27 mouse cellular contexts compared by ENCODE assay signal in the genomic region with DNA sequence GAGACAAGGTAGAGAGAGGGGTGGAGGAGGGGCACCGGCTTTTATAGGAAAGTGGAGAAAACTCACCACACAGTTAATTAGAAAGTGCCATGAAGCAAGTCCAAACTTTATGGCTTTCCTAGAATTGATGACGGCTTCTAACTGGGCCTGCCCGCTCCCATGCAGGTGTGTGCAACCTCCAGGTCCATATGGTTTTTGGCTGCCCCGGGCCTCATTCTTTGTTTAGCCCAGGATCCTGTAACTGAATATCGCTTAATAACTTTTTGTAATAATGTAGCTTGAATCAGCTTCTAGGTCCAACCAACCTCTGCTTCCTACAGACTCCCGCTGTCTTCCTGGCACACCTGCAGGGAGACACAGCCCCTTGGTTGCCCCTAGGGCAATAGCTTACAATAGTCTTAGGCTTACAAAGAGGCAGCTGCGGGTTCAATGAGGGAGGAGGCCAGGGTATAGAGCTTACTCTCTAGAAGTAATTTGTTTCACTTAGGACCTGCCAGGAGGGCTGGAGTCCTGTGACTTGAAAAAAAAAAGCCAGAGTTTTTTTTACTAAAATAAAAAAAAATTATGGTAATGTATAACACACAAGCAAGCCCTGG.
DNase-seq lines count a peak whose midpoint lies in the region; ATAC-seq lines count a peak whose summit lies in the region.
"Had no signal": no experiment of that assay in that cellular context is flagged by ENCODE, and none has a peak within 500 bp of the region (broad histone marks: within the 10 kb centered on the region; RNA-seq: fewer than 3 reads in every experiment).

No protein-coding gene starts in this region.

- H3K4me1 ChIP-seq in kidney, embryonic 14.5 days (ENCODE audit: control insufficient read depth, insufficient read depth, low read length): peaks cover 40% of the 10 kb centered on the region
- H3K4me1 ChIP-seq in midbrain, embryonic 11.5 days (ENCODE audit: control insufficient read depth, insufficient read depth, low read length): peaks cover 6% of the 10 kb centered on the region; the same call in 1 of the 2 replicates
- peaks cover 36% of the 10 kb centered on the region for H3K4me1 ChIP-seq in midbrain, embryonic 10.5 days
- H3K4me1 ChIP-seq in limb, embryonic 10.5 days: peaks cover 64% of the 10 kb centered on the region
- peaks cover 13% of the 10 kb centered on the region for H3K4me1 ChIP-seq in heart, embryonic 12.5 days (replicated peaks)
- H3K4me1 ChIP-seq: liver, embryonic 15.5 days had no signal

- peak overlapping the region; percentile 64 for H3K27ac ChIP-seq in kidney, embryonic 14.5 days (ENCODE audit: low read depth, low read length)
- H3K27ac ChIP-seq in midbrain, embryonic 11.5 days (ENCODE audit: low read depth, low read length): no peak overlapping the region
- no peak overlapping the region for H3K27ac ChIP-seq in midbrain, embryonic 10.5 days (replicated peaks)
- H3K27ac ChIP-seq in limb, embryonic 10.5 days: peak overlapping the region; percentile 81
- no peak overlapping the region for H3K27ac ChIP-seq in heart, embryonic 12.5 days (ENCODE audit: poor library complexity, severe bottlenecking)
- H3K27ac ChIP-seq: embryonic facial prominence, embryonic 15.5 days; forebrain, embryonic 13.5 days; gastrocnemius, adult 2 months; heart, adult 2 months; heart, embryonic 13.5 days; liver, embryonic 15.5 days had no signal

- H3K4me2 ChIP-seq in kidney, embryonic 14.5 days (replicated peaks; ENCODE audit: low read depth, low read length): no peak overlapping the region
- H3K4me2 ChIP-seq in midbrain, embryonic 11.5 days: no peak overlapping the region
- no peak overlapping the region for H3K4me2 ChIP-seq in heart, embryonic 12.5 days
- H3K4me2 ChIP-seq: embryonic facial prominence, embryonic 15.5 days; forebrain, embryonic 13.5 days; heart, embryonic 13.5 days; liver, embryonic 15.5 days; lung, embryonic 14.5 days had no signal

- 0 out of 2 replicates have a peak, but pooled peaks cover 4% of the 10 kb centered on the region for H3K9me3 ChIP-seq in kidney, embryonic 14.5 days (ENCODE audit: control insufficient read depth, low read length)
- no peaks in the 10 kb centered on the region; the same call in 1 of the 2 replicates for H3K9me3 ChIP-seq in midbrain, embryonic 11.5 days (ENCODE audit: control insufficient read depth, low read length)
- H3K9me3 ChIP-seq in midbrain, embryonic 10.5 days (replicated peaks): 0 out of 2 replicates have a peak, but pooled peaks cover 4% of the 10 kb centered on the region
- H3K9me3 ChIP-seq in limb, embryonic 10.5 days (replicated peaks): no peaks in the 10 kb centered on the region
- H3K9me3 ChIP-seq in heart, embryonic 12.5 days (replicated peaks): peaks cover 6% of the 10 kb centered on the region
- H3K9me3 ChIP-seq: embryonic facial prominence, embryonic 15.5 days; heart, embryonic 13.5 days; liver, embryonic 15.5 days had no signal

- ATAC-seq in kidney, embryonic 14.5 days (ENCODE audit: low FRiP score, low TSS enrichment): 0 out of 2 replicates have a peak, but pooled peaks have one; percentile 3
- ATAC-seq in midbrain, embryonic 11.5 days (ENCODE audit: low FRiP score): no peak
- ATAC-seq in CD4-positive, CD25-positive, alpha-beta regulatory T cell, adult 4 months: no peak
- ATAC-seq in heart, embryonic 12.5 days (ENCODE audit: insufficient number of reproducible peaks, low FRiP score): no peak
- ATAC-seq: forebrain, embryonic 13.5 days; hindbrain, embryonic 16.5 days; midbrain, embryonic 16.5 days had no signal

- no peak overlapping the region for H3K4me3 ChIP-seq in kidney, embryonic 14.5 days (ENCODE audit: low read length)
- no peak overlapping the region for H3K4me3 ChIP-seq in midbrain, embryonic 11.5 days (ENCODE audit: low read depth, low read length)
- no peak overlapping the region for H3K4me3 ChIP-seq in midbrain, embryonic 10.5 days
- no peak overlapping the region for H3K4me3 ChIP-seq in limb, embryonic 10.5 days
- no peak overlapping the region for H3K4me3 ChIP-seq in heart, embryonic 12.5 days
- H3K4me3 ChIP-seq: embryonic facial prominence, embryonic 15.5 days; forebrain, embryonic 13.5 days; gastrocnemius, adult 2 months; heart, adult 2 months; heart, embryonic 13.5 days; liver, embryonic 15.5 days had no signal

- H3K27me3 ChIP-seq in kidney, embryonic 14.5 days (ENCODE audit: control insufficient read depth, insufficient read depth, low read length): no peaks in the 10 kb centered on the region
- no peaks in the 10 kb centered on the region for H3K27me3 ChIP-seq in midbrain, embryonic 11.5 days (ENCODE audit: control insufficient read depth, insufficient read depth, low read length)
- no peaks in the 10 kb centered on the region; the same call in 1 of the 2 replicates for H3K27me3 ChIP-seq in midbrain, embryonic 10.5 days (ENCODE audit: low read depth, poor library complexity, severe bottlenecking)
- no peaks in the 10 kb centered on the region for H3K27me3 ChIP-seq in limb, embryonic 10.5 days (ENCODE audit: low read depth, poor library complexity, severe bottlenecking)
- no peaks in the 10 kb centered on the region for H3K27me3 ChIP-seq in heart, embryonic 12.5 days (replicated peaks)
- H3K27me3 ChIP-seq: CH12.LX; embryonic facial prominence, embryonic 15.5 days; forebrain, embryonic 13.5 days; heart, embryonic 13.5 days; liver, embryonic 15.5 days had no signal

- WGBS in kidney, embryonic 14.5 days: 38% methylated on average over 7 of the region's 7 CpGs
- 74% methylated on average over 7 of the region's 7 CpGs for WGBS in midbrain, embryonic 11.5 days
- 74% methylated on average over 7 of the region's 7 CpGs for WGBS in midbrain, embryonic 10.5 days
- 65% methylated on average over 7 of the region's 7 CpGs for WGBS in limb, embryonic 10.5 days
- 86% methylated on average over 7 of the region's 7 CpGs for WGBS in heart, embryonic 12.5 days

- no peaks in the 10 kb centered on the region for H3K36me3 ChIP-seq in kidney, embryonic 14.5 days (ENCODE audit: control insufficient read depth, insufficient read depth, low read length)
- no peaks in the 10 kb centered on the region for H3K36me3 ChIP-seq in midbrain, embryonic 11.5 days (ENCODE audit: control insufficient read depth, insufficient read depth, low read length)
- no peaks in the 10 kb centered on the region for H3K36me3 ChIP-seq in midbrain, embryonic 10.5 days
- no peaks in the 10 kb centered on the region for H3K36me3 ChIP-seq in limb, embryonic 10.5 days
- no peaks in the 10 kb centered on the region for H3K36me3 ChIP-seq in heart, embryonic 12.5 days
- H3K36me3 ChIP-seq: embryonic facial prominence, embryonic 15.5 days; heart, embryonic 13.5 days; liver, embryonic 15.5 days had no signal

- no peak for DNase-seq in kidney, adult 9 months
- DNase-seq in midbrain, embryonic 11.5 days (ENCODE audit: low spot score, missing footprints): peak; percentile 70
- no peak for DNase-seq in midbrain, embryonic 10.5 days (ENCODE audit: low spot score)
- DNase-seq in limb, embryonic 10.5 days (ENCODE audit: low spot score): no peak
- DNase-seq: adrenal gland, postnatal 25 days; cerebellum, adult 18-20 months; cerebellum, postnatal 10 days; gastrocnemius, adult 2 months; gastrocnemius, postnatal 36 days; heart, adult 2 months; heart, postnatal 10 days; kidney, adult 18-20 months; lung, embryonic 14.5 days; lung, postnatal 14 days; right cerebral cortex, postnatal 25 days; thymus, adult 2 months; thymus, postnatal 36 days had no signal

- no peak overlapping the region for H3K9ac ChIP-seq in kidney, embryonic 14.5 days (ENCODE audit: low read depth, low read length)
- no peak overlapping the region for H3K9ac ChIP-seq in midbrain, embryonic 11.5 days (ENCODE audit: low read length)
- H3K9ac ChIP-seq in heart, embryonic 12.5 days: no peak overlapping the region
- H3K9ac ChIP-seq: embryonic facial prominence, embryonic 15.5 days; forebrain, embryonic 13.5 days; heart, embryonic 13.5 days; liver, embryonic 15.5 days; lung, embryonic 14.5 days had no signal

Comparison
In these comparisons a context has a peak if more than half of its experiments do, and no peak if none do; other contexts are left out.
1. H3K27ac ChIP-seq: peak in kidney, embryonic 14.5 days (single experiment) and limb, embryonic 10.5 days (single experiment); none in midbrain, embryonic 11.5 days (single experiment), midbrain, embryonic 10.5 days (single experiment) and heart, embryonic 12.5 days (single experiment).